Mouse (Mus musculus): ENCODE data around the gene Ccdc91. TPM values are rescaled to one million over a fixed set of nuclear protein-coding genes. Genes with fewer than 3 reads are reported as not detected.

The Ccdc91 gene
- polyA plus RNA-seq, 1 experiment from 2014 or later: 21.1 TPM

- WGBS: 59% methylated on average over 11 of the region's 11 CpGs
- H3K4me2 ChIP-seq: no peak overlapping the region
- H3K9me3 ChIP-seq: no peaks in the 10 kb centered on the region
- no peak overlapping the region for H3K4me3 ChIP-seq
- H3K9ac ChIP-seq: no peak overlapping the region
- no peak overlapping the region for H3K27ac ChIP-seq (replicated peaks)
- no peaks in the 10 kb centered on the region for H3K4me1 ChIP-seq
- no peak for ATAC-seq (ENCODE audit: extremely low read depth, insufficient number of reproducible peaks, low FRiP score, low TSS enrichment)
- H3K36me3 ChIP-seq: no peaks in the 10 kb centered on the region
- H3K27me3 ChIP-seq (replicated peaks): no peaks in the 10 kb centered on the region
Observed at GRCm38 (mm10) chr6:147646401-147646968, 170.9 kb downstream of the Ccdc91 start.

GRCm38 (mm10) chr6:147658025-147658424 is 182.4 kb downstream of the Ccdc91 start:
- Histone ChIP-seq H3K4me3 (no peak overlapping the region), H3K9me3 (no peaks in the 10 kb centered on the region), H3K27me3 (replicated peaks) (no peaks in the 10 kb centered on the region), H3K27ac (replicated peaks) (no peak overlapping the region), H3K9ac (no peak overlapping the region), H3K36me3 (no peaks in the 10 kb centered on the region), H3K4me2 (no peak overlapping the region), H3K4me1 (no peaks in the 10 kb centered on the region)
- ATAC-seq (ENCODE audit: extremely low read depth, insufficient number of reproducible peaks, low FRiP score, low TSS enrichment): no peak

- 69% methylated on average over 1 of the region's 1 CpGs for WGBS
- Histone ChIP-seq H3K4me1 (peaks cover 2% of the 10 kb centered on the region; the same call in 1 of the 2 replicates), H3K4me2 (no peak overlapping the region)
Observed at GRCm38 (mm10) chr6:147660718-147661117, 185.1 kb downstream of the Ccdc91 start.

GRCm38 (mm10) chr6:147661841-147662240 is 186.2 kb downstream of the Ccdc91 start:
- Histone ChIP-seq H3K27me3 (replicated peaks) (no peaks in the 10 kb centered on the region), H3K9me3 (no peaks in the 10 kb centered on the region), H3K36me3 (no peaks in the 10 kb centered on the region), H3K9ac (no peak overlapping the region), H3K4me1 (peaks cover 4% of the 10 kb centered on the region; the same call in 1 of the 2 replicates), H3K4me2 (no peak overlapping the region), H3K4me3 (no peak overlapping the region), H3K27ac (replicated peaks) (no peak overlapping the region)
- ATAC-seq (ENCODE audit: extremely low read depth, insufficient number of reproducible peaks, low FRiP score, low TSS enrichment): no peak
- WGBS: 70% methylated on average over 4 of the region's 4 CpGs

More at GRCm38 (mm10) chr6:147660718-147661117, 185.1 kb downstream of the Ccdc91 start:
- H3K27me3 ChIP-seq (replicated peaks): no peaks in the 10 kb centered on the region
- H3K4me3 ChIP-seq: no peak overlapping the region
- no peak for ATAC-seq (ENCODE audit: extremely low read depth, insufficient number of reproducible peaks, low FRiP score, low TSS enrichment)
- no peak overlapping the region for H3K9ac ChIP-seq
- H3K9me3 ChIP-seq: no peaks in the 10 kb centered on the region
- no peaks in the 10 kb centered on the region for H3K36me3 ChIP-seq
- H3K27ac ChIP-seq (replicated peaks): no peak overlapping the region

GRCm38 (mm10) chr6:147662610-147663009 is 187.0 kb downstream of the Ccdc91 start:
- no peak for ATAC-seq (ENCODE audit: extremely low read depth, insufficient number of reproducible peaks, low FRiP score, low TSS enrichment)
- H3K27me3 ChIP-seq (replicated peaks): no peaks in the 10 kb centered on the region
- H3K4me1 ChIP-seq: peaks cover 4% of the 10 kb centered on the region; the same call in 1 of the 2 replicates
- no peak overlapping the region for H3K4me3 ChIP-seq
- no peaks in the 10 kb centered on the region for H3K36me3 ChIP-seq
- 74% methylated on average over 2 of the region's 2 CpGs for WGBS
- no peak overlapping the region for H3K9ac ChIP-seq
- no peak overlapping the region for H3K27ac ChIP-seq (replicated peaks)
- no peaks in the 10 kb centered on the region for H3K9me3 ChIP-seq
- no peak overlapping the region for H3K4me2 ChIP-seq

GRCm38 (mm10) chr6:147664339-147664738 is 188.7 kb downstream of the Ccdc91 start:
- 42% methylated on average over 3 of the region's 3 CpGs for WGBS
- H3K27me3 ChIP-seq (replicated peaks): no peaks in the 10 kb centered on the region
- no peak overlapping the region for H3K4me2 ChIP-seq
- ATAC-seq (ENCODE audit: extremely low read depth, insufficient number of reproducible peaks, low FRiP score, low TSS enrichment): no peak; the same call in 1 of the 2 replicates
- H3K4me3 ChIP-seq: no peak overlapping the region
- H3K27ac ChIP-seq (replicated peaks): no peak overlapping the region
- H3K4me1 ChIP-seq: peaks cover 4% of the 10 kb centered on the region; the same call in 1 of the 2 replicates
- no peaks in the 10 kb centered on the region for H3K9me3 ChIP-seq
- no peak overlapping the region for H3K9ac ChIP-seq
- no peaks in the 10 kb centered on the region for H3K36me3 ChIP-seq

GRCm38 (mm10) chr6:147671366-147671765 is 195.7 kb downstream of the Ccdc91 start:
- H3K4me2 ChIP-seq: no peak overlapping the region
- no peaks in the 10 kb centered on the region for H3K36me3 ChIP-seq
- no peaks in the 10 kb centered on the region for H3K27me3 ChIP-seq (replicated peaks)
- no peaks in the 10 kb centered on the region for H3K9me3 ChIP-seq
- no peak for ATAC-seq (ENCODE audit: extremely low read depth, insufficient number of reproducible peaks, low FRiP score, low TSS enrichment)
- no peak overlapping the region for H3K9ac ChIP-seq
- H3K4me3 ChIP-seq: no peak overlapping the region
- H3K4me1 ChIP-seq: no peaks in the 10 kb centered on the region
- 63% methylated on average over 1 of the region's 1 CpGs for WGBS
- H3K27ac ChIP-seq (replicated peaks): no peak overlapping the region

GRCm38 (mm10) chr6:147672481-147672880 is 196.9 kb downstream of the Ccdc91 start:
- Histone ChIP-seq H3K27me3 (replicated peaks) (no peaks in the 10 kb centered on the region), H3K4me3 (no peak overlapping the region), H3K4me1 (no peaks in the 10 kb centered on the region), H3K36me3 (no peaks in the 10 kb centered on the region), H3K9ac (no peak overlapping the region), H3K4me2 (no peak overlapping the region), H3K27ac (replicated peaks) (no peak overlapping the region), H3K9me3 (no peaks in the 10 kb centered on the region)
- 57% methylated on average over 2 of the region's 2 CpGs for WGBS
- ATAC-seq (ENCODE audit: extremely low read depth, insufficient number of reproducible peaks, low FRiP score, low TSS enrichment): no peak

GRCm38 (mm10) chr6:147675022-147675733 is 199.6 kb downstream of the Ccdc91 start:
- H3K4me1 ChIP-seq: no peaks in the 10 kb centered on the region
- H3K27ac ChIP-seq (replicated peaks): no peak overlapping the region
- H3K9ac ChIP-seq: no peak overlapping the region
- H3K4me2 ChIP-seq: no peak overlapping the region
- no peak overlapping the region for H3K4me3 ChIP-seq
- no peaks in the 10 kb centered on the region for H3K9me3 ChIP-seq
- no peak for ATAC-seq (ENCODE audit: extremely low read depth, insufficient number of reproducible peaks, low FRiP score, low TSS enrichment)
- 78% methylated on average over 7 of the region's 7 CpGs for WGBS
- no peaks in the 10 kb centered on the region for H3K27me3 ChIP-seq (replicated peaks)
- no peaks in the 10 kb centered on the region for H3K36me3 ChIP-seq

- no peak overlapping the region for H3K9ac ChIP-seq
- H3K36me3 ChIP-seq: no peaks in the 10 kb centered on the region
- no peak for ATAC-seq (ENCODE audit: extremely low read depth, insufficient number of reproducible peaks, low FRiP score, low TSS enrichment)
- no peaks in the 10 kb centered on the region for H3K4me1 ChIP-seq
- H3K9me3 ChIP-seq: no peaks in the 10 kb centered on the region
- H3K4me2 ChIP-seq: no peak overlapping the region
- no peaks in the 10 kb centered on the region for H3K27me3 ChIP-seq (replicated peaks)
- no peak overlapping the region for H3K27ac ChIP-seq (replicated peaks)
- WGBS: 67% methylated on average over 1 of the region's 1 CpGs
- no peak overlapping the region for H3K4me3 ChIP-seq
Observed at GRCm38 (mm10) chr6:147676214-147676613, 200.6 kb downstream of the Ccdc91 start.

Measured in heart, embryonic 13.5 days (tissue).